Mouse (Mus musculus) mouse embryonic stem cell (cell line): ENCODE measurements around the gene Nr1h4.

Experiments used
- in situ Hi-C, 2 experiments: fragments of 300-500 bp; cut with MboI; formaldehyde crosslinking; loops; 1 replicate in 1 of 2; 3 replicates in 1 of 2; pipeline ENCODE4 v1.14.3; 2019 to 2020; ENCODE audit warnings: low sequenced_read_pairs in 2 of 2, low pct_unique_long_range_greater_than_20kb in 1 of 2, mixed read lengths in 1 of 2; ENCODE audit not compliant: unreplicated experiment in 1 of 2

The Nr1h4 gene

DNA sequence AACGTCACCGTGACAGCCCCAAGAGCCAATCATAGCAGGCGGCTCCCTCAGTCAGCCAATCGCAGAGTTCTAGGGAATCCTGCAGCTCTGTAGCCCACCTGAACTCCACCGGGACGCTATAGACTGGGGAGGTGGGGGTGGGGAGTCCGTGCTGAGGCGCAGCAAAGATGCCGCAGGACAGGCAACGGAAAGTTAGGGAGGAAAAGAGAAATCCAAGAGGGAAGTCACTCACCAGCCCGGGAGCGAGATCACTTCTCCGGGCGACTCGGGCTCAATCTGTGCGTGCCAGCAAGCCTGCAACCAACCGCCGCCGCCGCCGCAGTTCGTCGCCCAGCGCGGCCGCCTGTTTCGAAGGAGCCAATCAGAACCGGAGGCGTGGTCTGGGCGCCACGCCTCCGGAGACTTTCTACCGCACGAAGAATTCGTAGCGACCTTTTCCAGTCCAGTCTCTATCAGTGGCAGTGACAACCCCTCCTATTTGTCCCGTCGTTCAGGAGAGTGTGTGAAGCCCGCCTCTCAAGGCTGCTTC is 89.7 kb downstream of the Nr1h4 start, which contains the start of gene Gas2l3:
TSS of gene Gas2l3 (minus strand) at position 345 of the 529 bp plus-strand sequence.
- in situ Hi-C loops: no loop called here

DNA sequence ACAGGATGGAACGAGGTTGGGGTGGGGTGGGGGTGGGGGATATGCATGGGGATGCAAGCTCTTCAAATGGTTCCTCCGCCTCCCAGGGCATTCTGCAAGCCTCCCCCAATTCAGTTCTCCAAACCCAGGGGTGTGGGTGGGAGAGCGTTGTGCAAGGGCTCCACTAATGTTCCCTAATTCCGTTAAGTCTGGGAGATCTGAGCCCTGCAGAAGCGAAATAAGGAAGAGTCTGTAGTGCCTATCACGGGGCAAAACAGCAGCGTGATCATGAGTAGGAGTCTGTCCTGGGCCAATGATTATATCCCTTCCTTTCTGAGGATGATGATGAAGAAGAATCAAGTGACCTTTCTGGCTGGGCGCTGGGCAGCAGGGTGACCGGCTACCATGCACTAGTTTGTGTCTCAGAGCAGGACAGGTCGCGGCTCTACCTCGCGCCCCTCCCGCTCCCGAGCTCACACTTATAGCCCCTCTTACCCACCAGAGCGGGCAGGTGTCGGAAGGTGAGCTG is 90.2 kb downstream of the Nr1h4 start:
- in situ Hi-C loops: no loop called here

DNA sequence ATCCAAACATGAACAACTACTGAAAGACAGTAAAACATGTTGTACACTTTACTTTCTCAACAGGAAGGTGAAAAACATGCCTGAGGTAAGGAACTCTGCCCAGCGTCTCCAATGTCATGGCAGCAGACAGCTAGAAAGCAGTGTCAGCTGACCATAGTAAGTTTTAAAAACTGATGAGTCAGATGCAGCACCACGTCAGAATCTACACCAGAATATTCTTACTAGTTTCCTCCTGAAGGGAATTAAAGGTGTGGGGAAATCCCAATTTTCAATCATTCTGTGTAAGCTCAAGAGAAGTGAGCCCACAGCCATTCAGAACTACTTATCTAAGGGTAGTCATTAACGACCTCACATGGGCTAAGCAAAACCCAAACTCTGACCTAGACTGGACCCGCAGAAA is 90.7 kb downstream of the Nr1h4 start:
- in situ Hi-C loops: no loop called here

DNA sequence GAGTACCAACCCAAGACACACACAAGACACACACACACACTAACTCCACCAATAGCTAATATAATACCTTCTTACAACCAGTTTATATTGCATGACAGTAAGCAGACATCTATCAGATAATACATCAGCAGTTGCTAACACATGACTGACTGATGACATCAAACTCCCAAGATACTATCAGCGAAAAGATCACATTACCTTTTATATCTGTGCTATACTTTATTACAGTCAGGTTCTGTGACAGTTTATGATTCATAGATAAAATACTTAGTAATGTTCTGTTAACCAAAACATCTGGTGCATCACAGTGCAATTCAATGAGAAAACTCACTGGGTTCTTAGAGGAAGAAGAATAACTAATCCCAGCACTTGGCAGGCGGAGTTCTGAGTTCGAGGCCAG is 91.4 kb downstream of the Nr1h4 start:
- in situ Hi-C loops: no loop called here

DNA sequence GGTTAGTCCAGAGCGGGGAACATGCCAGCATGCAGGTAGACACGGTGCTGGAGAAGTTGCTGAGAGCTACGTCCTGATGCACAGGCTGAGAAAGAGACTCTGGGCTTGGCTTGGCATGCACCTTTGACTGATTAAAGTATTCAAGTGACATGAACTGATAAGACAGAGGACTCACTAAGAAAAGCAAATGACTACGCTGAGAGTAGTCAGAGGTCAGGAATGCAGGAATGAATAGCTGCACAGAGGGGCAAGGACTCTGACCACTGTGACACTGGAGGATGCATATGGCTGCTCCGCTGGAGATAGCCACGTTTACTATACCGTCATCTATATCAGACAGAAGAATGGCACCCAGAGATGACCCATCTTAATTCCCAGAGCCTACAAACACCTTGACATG is 94.0 kb downstream of the Nr1h4 start:
- in situ Hi-C loops: no loop called here

DNA sequence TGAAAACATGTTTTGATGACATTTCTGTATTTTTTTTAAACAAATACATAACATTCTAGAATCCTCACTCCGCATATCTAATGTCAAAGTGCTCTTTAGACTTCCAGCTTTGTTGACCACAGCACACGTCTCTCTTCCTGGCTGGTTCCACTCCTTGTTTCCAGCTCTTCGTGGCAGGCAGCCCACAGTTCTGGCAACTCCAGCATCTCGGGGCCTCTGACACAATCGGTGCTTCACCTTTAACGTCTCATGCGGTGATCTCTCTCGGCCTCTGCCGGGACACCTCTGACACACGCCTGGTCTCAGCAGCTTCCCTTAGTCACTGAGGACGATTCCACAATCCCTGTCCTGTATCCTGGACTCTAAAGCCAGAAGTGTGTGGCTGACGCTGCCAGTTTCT is 95.4 kb downstream of the Nr1h4 start:
- in situ Hi-C loops: no loop called here

DNA sequence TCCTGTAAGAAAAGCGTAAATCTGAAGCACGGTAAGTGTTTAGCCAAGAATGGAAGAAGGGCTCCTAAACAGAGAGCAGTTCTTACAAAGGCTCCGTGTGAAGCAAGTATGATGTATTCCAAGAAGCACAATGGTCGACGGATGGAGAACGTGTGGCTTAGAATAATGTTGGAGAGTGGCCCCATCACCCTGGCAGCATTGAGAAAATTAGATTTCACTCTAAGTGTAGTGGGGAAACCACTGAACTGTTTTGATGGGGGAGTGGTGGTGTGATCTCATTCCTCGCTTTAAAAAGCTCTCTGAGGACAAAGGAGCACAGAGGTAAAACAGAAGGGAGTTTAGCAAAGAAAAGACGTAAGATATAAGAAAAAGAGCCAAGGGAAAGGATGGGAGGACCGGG is 95.9 kb downstream of the Nr1h4 start:
- in situ Hi-C loops: no loop called here

DNA sequence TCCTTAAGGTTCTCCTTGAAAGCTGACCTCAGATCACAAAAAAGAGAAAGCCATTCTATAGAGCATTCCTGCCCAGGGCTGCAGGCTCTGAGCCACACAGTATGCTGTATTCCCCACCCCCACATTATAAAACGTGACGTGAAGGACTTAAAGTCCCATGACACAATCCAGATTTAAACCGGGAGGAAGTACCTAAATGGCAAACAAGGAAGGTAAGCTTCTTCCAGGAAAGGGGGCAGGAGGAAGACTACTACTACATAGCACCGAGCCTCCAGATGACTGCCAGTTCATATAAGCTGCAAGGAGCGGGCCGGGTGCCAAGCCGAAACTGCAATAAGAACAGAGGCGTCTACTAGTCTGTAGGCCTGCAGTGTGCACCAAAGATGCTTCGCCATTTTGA is 97.5 kb downstream of the Nr1h4 start:
- in situ Hi-C loops: no loop called here

DNA sequence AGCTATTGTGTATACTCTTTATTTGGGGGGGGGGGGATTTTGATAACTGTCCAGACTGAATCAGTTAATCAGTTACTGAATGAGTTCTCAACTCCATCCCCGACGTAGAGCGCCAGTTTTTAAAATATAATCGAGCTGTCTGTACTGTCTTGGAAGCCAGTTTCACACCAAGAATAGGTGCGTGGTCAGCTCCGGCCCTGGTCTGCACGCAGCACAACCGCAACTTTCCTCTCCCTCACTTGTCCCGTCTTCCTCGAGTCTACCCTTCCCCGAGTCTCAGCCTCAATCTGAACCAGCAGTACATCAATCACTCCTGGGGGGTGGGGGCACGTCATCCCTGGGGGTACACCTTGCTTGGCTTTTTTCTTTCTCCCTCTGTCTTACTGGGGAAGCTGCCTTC is 98.0 kb downstream of the Nr1h4 start:
- in situ Hi-C loops: no loop called here

DNA sequence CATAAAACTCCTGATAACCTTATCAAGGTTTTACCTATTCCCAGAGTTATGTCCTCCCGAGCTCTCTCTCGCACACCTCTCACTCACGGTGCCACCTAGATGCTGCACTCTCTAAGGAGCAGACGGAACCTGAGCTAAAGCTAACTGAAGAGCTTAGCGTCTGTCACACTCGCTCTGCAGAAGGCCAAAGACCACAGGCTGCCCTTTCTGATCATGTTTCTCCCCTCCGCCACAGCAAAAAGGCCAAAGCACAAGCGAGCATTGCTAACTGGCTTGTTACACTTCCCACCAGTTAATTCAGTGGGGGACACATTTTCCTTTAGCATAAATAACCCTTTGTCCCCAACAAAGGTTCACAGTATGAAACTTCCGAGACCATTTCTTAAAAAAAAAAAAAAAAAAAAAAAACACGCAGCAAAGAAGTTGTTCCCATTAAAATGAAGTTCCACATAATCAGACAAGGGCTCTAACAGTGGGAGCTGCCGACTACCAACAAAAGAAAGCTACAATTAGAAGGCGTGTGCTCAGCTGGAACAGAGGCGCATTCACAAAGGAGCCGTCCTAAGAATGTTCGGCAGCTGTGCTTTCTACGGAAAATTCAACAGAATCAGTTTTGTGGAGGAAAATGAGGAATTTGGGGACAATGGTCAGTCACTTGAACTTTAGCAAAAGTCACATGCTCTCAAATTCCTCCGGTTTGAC is 98.7 kb downstream of the Nr1h4 start:
- in situ Hi-C loops: no loop called here

DNA sequence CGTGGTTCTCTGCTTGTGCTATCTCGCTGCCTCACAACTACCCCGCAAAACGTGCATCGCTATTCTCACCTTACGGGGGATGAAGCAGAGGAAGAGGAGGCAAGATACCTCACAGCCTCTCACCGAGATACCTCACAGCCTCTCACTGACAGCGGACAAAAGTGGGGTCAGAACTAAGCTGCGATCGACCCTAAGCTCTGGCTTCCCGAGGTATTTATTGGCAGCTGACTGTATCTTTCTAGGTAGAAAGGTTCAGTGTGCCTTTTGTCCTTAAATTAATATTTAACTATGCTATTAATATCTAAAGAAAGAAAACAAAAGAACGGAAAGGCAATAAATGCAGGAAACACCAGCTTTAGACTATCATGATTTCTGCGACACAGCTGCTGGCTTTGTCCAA is 100.6 kb downstream of the Nr1h4 start:
- in situ Hi-C loops: no loop called here

DNA sequence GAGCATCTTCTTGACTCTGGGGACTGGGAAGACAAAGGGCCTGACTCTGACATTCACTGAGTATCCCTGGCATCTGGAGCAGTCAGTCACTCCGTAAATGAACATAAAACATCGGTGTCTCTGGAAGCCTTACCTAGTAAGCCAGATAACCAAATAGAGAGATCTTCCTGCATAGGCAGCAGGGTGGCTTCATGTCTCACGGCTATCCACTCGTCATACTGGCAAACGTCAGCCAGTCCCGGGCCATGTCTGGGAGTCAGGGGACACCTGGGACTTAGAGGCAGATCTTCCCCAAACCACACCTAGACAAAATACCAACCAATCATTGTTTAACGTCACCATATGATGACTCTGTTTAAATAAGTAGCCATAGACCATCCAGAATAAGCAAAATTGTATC is 102.6 kb downstream of the Nr1h4 start:
- in situ Hi-C loops: no loop called here

DNA sequence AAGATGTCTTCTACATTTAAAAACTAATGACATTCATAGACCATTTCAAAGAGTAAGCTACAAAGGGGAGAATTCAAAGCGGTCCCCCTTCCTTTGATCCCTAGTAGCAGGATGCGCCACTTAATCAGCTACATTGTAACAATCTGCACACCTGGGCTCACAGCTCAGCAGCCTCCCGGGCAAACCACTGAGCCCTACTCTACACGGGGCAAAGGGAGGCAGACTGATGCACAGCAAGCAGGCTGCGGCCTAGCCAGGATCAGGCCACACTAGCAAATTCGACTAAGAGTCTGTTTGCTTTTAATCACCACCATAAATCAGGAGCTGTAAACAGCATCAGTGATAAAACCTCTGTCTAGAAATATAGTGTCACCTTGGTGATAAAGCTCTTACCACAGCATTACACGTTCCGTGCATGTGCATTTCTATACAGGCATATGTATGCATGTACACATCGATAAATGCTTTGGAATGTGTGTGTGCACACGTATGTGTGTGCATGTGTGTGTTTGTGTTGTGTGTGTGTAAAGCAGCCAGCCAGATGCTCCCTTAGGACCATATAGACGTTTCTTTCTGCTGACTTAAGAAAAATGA is 108.5 kb downstream of the Nr1h4 start:
- in situ Hi-C loops: no loop called here

DNA sequence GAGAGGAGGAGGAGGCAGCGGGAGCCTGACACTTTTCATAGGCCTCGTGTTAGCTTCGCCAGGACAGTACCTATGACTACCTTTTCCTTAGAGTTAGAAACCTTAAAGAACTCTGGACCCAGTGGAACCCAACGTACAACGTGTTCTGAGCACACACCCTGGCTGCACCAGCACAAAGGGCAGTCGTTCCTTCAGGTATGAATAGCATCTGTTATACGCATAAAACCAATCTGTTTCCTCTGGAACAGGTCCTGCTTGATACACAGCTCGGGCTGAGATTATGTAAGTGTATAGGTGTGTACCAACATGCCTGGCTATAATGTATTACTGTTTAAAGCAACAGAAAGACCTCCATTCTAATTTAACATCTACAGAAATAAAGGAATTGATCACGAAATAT is 109.2 kb downstream of the Nr1h4 start:
- in situ Hi-C loops: no loop called here

DNA sequence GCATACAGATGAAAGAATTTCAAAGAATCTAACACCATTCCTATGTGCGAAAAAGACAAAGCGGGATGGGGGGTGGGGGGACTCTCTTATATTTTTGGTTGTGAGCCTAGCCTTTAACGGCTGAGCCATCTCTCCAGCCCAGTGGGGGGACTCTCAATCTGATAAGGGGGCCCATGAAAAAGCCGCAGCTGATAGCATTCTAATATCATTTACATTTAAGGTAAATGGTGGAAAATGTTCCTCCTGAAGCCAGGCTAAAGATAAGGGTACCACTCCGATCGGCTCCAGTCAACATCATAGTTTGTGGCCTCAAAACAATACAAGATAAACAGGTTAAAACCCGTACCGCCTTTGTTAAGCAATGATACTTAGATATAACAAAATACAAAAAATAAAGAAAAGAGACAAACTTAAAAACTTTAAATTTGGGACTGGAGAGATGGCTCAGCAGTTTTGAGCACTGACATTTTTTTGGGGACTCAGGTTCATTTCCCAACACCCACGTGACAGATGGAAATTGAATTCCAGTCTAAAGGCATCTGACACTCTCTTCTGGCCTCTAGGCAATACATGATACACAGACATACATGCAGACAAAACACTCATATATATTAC is 110.1 kb downstream of the Nr1h4 start:
- in situ Hi-C loops: no loop called here

DNA sequence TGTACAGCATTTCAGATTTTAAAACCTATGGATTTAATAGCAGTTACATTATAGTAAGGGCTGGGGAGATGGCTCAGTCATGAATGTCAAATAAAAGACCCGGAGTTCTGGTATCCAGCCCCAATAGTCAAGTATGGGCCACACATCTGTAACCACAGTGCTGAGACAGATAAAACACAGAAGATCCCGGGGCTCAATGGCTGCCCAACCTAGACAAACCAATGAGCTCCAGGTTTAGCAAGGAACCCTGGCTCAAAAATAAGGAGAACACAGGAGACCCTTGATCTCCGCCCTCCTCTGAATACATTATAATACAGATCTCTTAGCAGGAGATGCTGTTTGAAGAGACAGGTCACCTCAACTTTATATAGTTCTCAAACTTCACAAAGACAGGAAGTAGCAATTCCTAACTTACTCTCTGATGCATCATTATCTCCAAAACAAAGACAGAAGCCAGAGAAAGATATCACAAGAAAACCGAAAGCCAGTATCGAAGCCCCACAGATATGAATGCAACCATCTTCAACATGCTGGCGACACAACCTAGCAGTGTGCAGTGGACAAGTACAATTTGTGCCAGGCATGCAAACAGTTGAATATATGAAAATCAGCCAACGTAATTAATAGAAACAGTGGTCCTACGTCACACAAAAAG is 110.8 kb downstream of the Nr1h4 start:
- in situ Hi-C loops: no loop called here

DNA sequence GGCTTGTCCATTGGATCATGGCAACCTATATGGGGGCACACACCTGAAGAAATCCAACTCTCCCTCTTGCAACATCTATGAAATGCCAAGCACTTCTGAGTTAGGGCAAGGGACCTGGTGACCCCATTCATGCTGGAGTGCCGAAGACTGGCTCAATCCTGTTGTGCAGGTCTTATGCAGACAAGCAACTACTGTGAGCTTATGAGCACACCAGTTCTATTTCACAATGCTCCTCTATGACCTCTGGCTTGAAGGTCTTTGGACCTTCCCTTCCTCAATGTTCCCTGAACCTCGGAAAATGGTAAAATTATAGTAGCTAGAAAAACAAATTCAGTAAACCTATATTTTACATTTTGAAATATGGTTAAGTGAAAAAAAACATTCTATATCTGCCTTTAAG is 115.4 kb downstream of the Nr1h4 start:
- in situ Hi-C loops: no loop called here

DNA sequence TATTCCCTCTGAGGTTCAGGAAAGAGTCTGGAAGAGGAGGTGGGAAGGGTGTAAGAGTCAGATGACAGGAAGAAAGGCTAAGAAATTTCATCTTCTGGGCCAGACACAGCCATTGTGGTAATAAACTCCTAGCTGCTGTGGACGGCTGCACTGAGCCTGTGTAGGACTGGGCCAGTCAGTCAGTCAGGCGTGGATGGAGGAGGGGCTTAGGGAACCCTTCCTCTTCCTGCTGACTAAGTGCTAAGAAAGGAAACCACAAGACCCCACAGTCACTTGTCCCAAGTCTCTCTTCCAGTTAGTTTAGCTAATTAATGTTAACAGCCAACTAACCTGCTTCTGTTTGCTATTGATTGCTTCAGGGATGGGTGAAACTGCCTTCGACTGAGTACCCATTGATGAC is 117.9 kb downstream of the Nr1h4 start:
- in situ Hi-C loops: no loop called here

DNA sequence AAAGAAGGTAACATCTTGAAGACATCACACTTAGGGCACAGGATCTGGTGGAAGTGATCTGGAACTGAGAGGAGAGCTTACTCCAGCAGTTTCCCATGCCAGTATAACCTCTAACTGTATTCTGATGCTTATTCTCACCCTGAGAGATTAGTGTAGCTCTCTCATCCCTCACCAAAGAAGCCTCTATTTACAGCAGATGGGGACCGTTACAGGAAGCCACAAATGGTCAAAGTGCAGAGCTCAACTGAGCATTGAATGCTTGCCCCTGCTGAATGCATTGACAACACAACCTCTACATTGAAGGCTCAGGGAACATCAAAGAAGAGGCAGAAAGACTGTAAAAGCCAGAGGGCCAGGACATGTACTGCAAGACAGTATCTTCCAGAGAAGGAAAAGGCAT is 125.8 kb downstream of the Nr1h4 start:
- in situ Hi-C loops: no loop called here
